Mouse (Mus musculus): ENCODE data around the gene Gdf2. TPM values are rescaled to one million over a fixed set of nuclear protein-coding genes. Genes with fewer than 3 reads are reported as not detected.

Gdf2 gene
- polyA plus RNA-seq (2012; rRNA removed): 0.03 TPM in 1 of 2 replicates, not detected in the other

- no peak for DNase-seq
- TF ChIP-seq POLR2A (IDR thresholded peaks at IDR 0.05; ENCODE audit: borderline replicate concordance, insufficient read depth, low read length) (no peak), CTCF (IDR thresholded peaks at IDR 0.05; ENCODE audit: borderline replicate concordance, insufficient read depth, low read depth, low read length) (no peak)
- no peaks in the 10 kb centered on the region for H3K27me3 ChIP-seq (ENCODE audit: control insufficient read depth, insufficient read depth, low read length)
- H3K4me3 ChIP-seq (replicated peaks; ENCODE audit: insufficient read depth, low read depth, low read length): no peak within 1 kb of the TSS
- WGBS: 85% methylated on average over 8 of the region's 8 CpGs
- H3K27ac ChIP-seq (ENCODE audit: insufficient read depth, low read length): no peak within 1 kb of the TSS
- no peaks in the 10 kb centered on the region for H3K4me1 ChIP-seq (ENCODE audit: control insufficient read depth, insufficient read depth, low read length)
Measured at GRCm38 (mm10) chr14:33940739-33941138, at the start of gene Gdf2. Gdf2 (plus strand) TSS chr14:33941039.

- H3K4me1 ChIP-seq (ENCODE audit: control insufficient read depth, insufficient read depth, low read length): peaks cover 10% of the 10 kb centered on the region
- TF ChIP-seq POLR2A (IDR thresholded peaks at IDR 0.05; ENCODE audit: borderline replicate concordance, insufficient read depth, low read length) (no peak), CTCF (IDR thresholded peaks at IDR 0.05; ENCODE audit: borderline replicate concordance, insufficient read depth, low read depth, low read length) (no peak)
- no peak overlapping the region for H3K4me3 ChIP-seq (replicated peaks; ENCODE audit: insufficient read depth, low read depth, low read length)
- DNase-seq: no peak
- H3K27ac ChIP-seq (ENCODE audit: insufficient read depth, low read length): no peak overlapping the region
- H3K27me3 ChIP-seq (ENCODE audit: control insufficient read depth, insufficient read depth, low read length): no peaks in the 10 kb centered on the region
- WGBS: 24% methylated on average over 3 of the region's 3 CpGs
Measured at GRCm38 (mm10) chr14:33891507-33891906, 49.3 kb upstream of the Gdf2 start.

- Histone ChIP-seq H3K27ac (ENCODE audit: insufficient read depth, low read length) (no peak overlapping the region), H3K4me1 (ENCODE audit: control insufficient read depth, insufficient read depth, low read length) (peaks cover 4% of the 10 kb centered on the region), H3K27me3 (ENCODE audit: control insufficient read depth, insufficient read depth, low read length) (no peaks in the 10 kb centered on the region), H3K4me3 (replicated peaks; ENCODE audit: insufficient read depth, low read depth, low read length) (no peak overlapping the region)
- TF ChIP-seq CTCF (IDR thresholded peaks at IDR 0.05; ENCODE audit: borderline replicate concordance, insufficient read depth, low read depth, low read length): no peak
- no peak for TF ChIP-seq POLR2A (IDR thresholded peaks at IDR 0.05; ENCODE audit: borderline replicate concordance, insufficient read depth, low read length)
- DNase-seq: no peak
- 90% methylated on average over 5 of the region's 5 CpGs for WGBS
Measured at GRCm38 (mm10) chr14:33895777-33896176, 45.1 kb upstream of the Gdf2 start.

GRCm38 (mm10) chr14:33896628-33897300, 44.1 kb upstream of the Gdf2 start:
- DNase-seq: peak in 1 of 2 experiments; percentile 21
- no peak for TF ChIP-seq CTCF (IDR thresholded peaks at IDR 0.05; ENCODE audit: borderline replicate concordance, insufficient read depth, low read depth, low read length)
- TF ChIP-seq POLR2A (IDR thresholded peaks at IDR 0.05; ENCODE audit: borderline replicate concordance, insufficient read depth, low read length): no peak
- Histone ChIP-seq H3K27ac (ENCODE audit: insufficient read depth, low read length) (no peak overlapping the region), H3K4me1 (ENCODE audit: control insufficient read depth, insufficient read depth, low read length) (no peaks in the 10 kb centered on the region), H3K27me3 (ENCODE audit: control insufficient read depth, insufficient read depth, low read length) (no peaks in the 10 kb centered on the region), H3K4me3 (replicated peaks; ENCODE audit: insufficient read depth, low read depth, low read length) (no peak overlapping the region)
- 55% methylated on average over 9 of the region's 9 CpGs for WGBS

- 87% methylated on average over 4 of the region's 4 CpGs for WGBS
- no peak overlapping the region for H3K4me3 ChIP-seq (replicated peaks; ENCODE audit: insufficient read depth, low read depth, low read length)
Measured at GRCm38 (mm10) chr14:33902783-33903182, 38.1 kb upstream of the Gdf2 start.

GRCm38 (mm10) chr14:33903199-33903598, 37.6 kb upstream of the Gdf2 start:
- Histone ChIP-seq H3K4me3 (replicated peaks; ENCODE audit: insufficient read depth, low read depth, low read length) (no peak overlapping the region), H3K27me3 (ENCODE audit: control insufficient read depth, insufficient read depth, low read length) (no peaks in the 10 kb centered on the region), H3K4me1 (ENCODE audit: control insufficient read depth, insufficient read depth, low read length) (no peaks in the 10 kb centered on the region; the same call in none of the 2 replicates), H3K27ac (ENCODE audit: insufficient read depth, low read length) (no peak overlapping the region)
- 89% methylated on average over 1 of the region's 1 CpGs for WGBS
- no peak for TF ChIP-seq CTCF (IDR thresholded peaks at IDR 0.05; ENCODE audit: borderline replicate concordance, insufficient read depth, low read depth, low read length)
- no peak for TF ChIP-seq POLR2A (IDR thresholded peaks at IDR 0.05; ENCODE audit: borderline replicate concordance, insufficient read depth, low read length)
- no peak for DNase-seq

More at GRCm38 (mm10) chr14:33902783-33903182, 38.1 kb upstream of the Gdf2 start:
- Histone ChIP-seq H3K27ac (ENCODE audit: insufficient read depth, low read length) (no peak overlapping the region), H3K4me1 (ENCODE audit: control insufficient read depth, insufficient read depth, low read length) (no peaks in the 10 kb centered on the region; the same call in none of the 2 replicates), H3K27me3 (ENCODE audit: control insufficient read depth, insufficient read depth, low read length) (no peaks in the 10 kb centered on the region)
- DNase-seq: no peak
- TF ChIP-seq POLR2A (IDR thresholded peaks at IDR 0.05; ENCODE audit: borderline replicate concordance, insufficient read depth, low read length) (no peak), CTCF (IDR thresholded peaks at IDR 0.05; ENCODE audit: borderline replicate concordance, insufficient read depth, low read depth, low read length) (no peak)

- TF ChIP-seq CTCF (IDR thresholded peaks at IDR 0.05; ENCODE audit: borderline replicate concordance, insufficient read depth, low read depth, low read length) (no peak), POLR2A (IDR thresholded peaks at IDR 0.05; ENCODE audit: borderline replicate concordance, insufficient read depth, low read length) (no peak)
- Histone ChIP-seq H3K27me3 (ENCODE audit: control insufficient read depth, insufficient read depth, low read length) (no peaks in the 10 kb centered on the region), H3K27ac (ENCODE audit: insufficient read depth, low read length) (no peak overlapping the region), H3K4me3 (replicated peaks; ENCODE audit: insufficient read depth, low read depth, low read length) (no peak overlapping the region), H3K4me1 (ENCODE audit: control insufficient read depth, insufficient read depth, low read length) (no peaks in the 10 kb centered on the region; the same call in none of the 2 replicates)
- no peak for DNase-seq
Measured at GRCm38 (mm10) chr14:33904851-33905250, 36.0 kb upstream of the Gdf2 start.

- no peaks in the 10 kb centered on the region for H3K27me3 ChIP-seq (ENCODE audit: control insufficient read depth, insufficient read depth, low read length)
- WGBS: 62% methylated on average over 3 of the region's 3 CpGs
- DNase-seq: no peak
- no peak for TF ChIP-seq POLR2A (IDR thresholded peaks at IDR 0.05; ENCODE audit: borderline replicate concordance, insufficient read depth, low read length)
- TF ChIP-seq CTCF (IDR thresholded peaks at IDR 0.05; ENCODE audit: borderline replicate concordance, insufficient read depth, low read depth, low read length): peak; percentile 19; the same call in 1 of the 2 replicates
- H3K27ac ChIP-seq (ENCODE audit: insufficient read depth, low read length): no peak overlapping the region
- H3K4me1 ChIP-seq (ENCODE audit: control insufficient read depth, insufficient read depth, low read length): no peaks in the 10 kb centered on the region; the same call in 1 of the 2 replicates
- H3K4me3 ChIP-seq (replicated peaks; ENCODE audit: insufficient read depth, low read depth, low read length): no peak overlapping the region
Measured at GRCm38 (mm10) chr14:33913727-33914126, 27.1 kb upstream of the Gdf2 start.

All from cerebellum, adult 2 months (tissue).